Mouse (Mus musculus) bone marrow, adult 2 months (tissue): ENCODE measurements around the gene Ensa. TPM values are rescaled to one million over a fixed set of nuclear protein-coding genes. Genes with fewer than 3 reads are reported as not detected.
"Not testable (repeated sequence)": the region's sequence is repeated elsewhere in the genome, so short reads cannot be mapped to it uniquely, and the experiment has no call there.

Experiments used
- H3K27ac ChIP-seq: fragments of 200-500 bp; 2 replicates; pipeline ENCODE4 v1.5.1; 2012; ENCODE audit warnings: low read depth, mild to moderate bottlenecking, control low read depth, inconsistent platforms, low read length; ENCODE audit not compliant: control insufficient read depth, poor library complexity, insufficient read depth
- H3K4me1 ChIP-seq: fragments of 200-500 bp; 2 replicates; pipeline ENCODE4 v1.6.1; 2011; ENCODE audit warnings: low read length; ENCODE audit not compliant: control insufficient read depth, insufficient read depth
- H3K4me3 ChIP-seq: fragments of 200-500 bp; replicated peaks from 2 replicates; pipeline ENCODE3; 2011; ENCODE audit warnings: mild to moderate bottlenecking, low read depth, low read length, control low read depth; ENCODE audit not compliant: control insufficient read depth
- CTCF ChIP-seq: fragments of 200-500 bp; IDR thresholded peaks from 2 replicates; pipeline ENCODE4 v1.5.1; 2011; ENCODE audit warnings: low read length, control low read depth; ENCODE audit not compliant: control insufficient read depth, insufficient read depth
- POLR2A ChIP-seq: fragments of 200-500 bp; IDR thresholded peaks from 2 replicates; pipeline ENCODE4 v1.6.1; 2011; ENCODE audit warnings: low read depth, mild to moderate bottlenecking, control low read depth, low read length, borderline replicate concordance; ENCODE audit not compliant: control insufficient read depth
- WGBS: fragments of 180-500 bp; shearing (Covaris S2); methylation state at CpG from one replicate; pipeline ENCODE4 v1.1.7; 2018; 5-methylcytosine and 5-hydroxymethylcytosine counted together
- polyA plus RNA-seq: library from polyadenylated mRNA; stranded (reverse); fragments of >200 nt; gene quantifications from 2 replicates; pipeline ENCODE4 v1.2.4, GENCODE M21; 2011; ENCODE audit warnings: low replicate concordance; ENCODE audit not compliant: missing spikeins, insufficient read depth, insufficient read length

Ensa gene
- polyA plus RNA-seq, 1 experiment = 36.2 TPM

DNA sequence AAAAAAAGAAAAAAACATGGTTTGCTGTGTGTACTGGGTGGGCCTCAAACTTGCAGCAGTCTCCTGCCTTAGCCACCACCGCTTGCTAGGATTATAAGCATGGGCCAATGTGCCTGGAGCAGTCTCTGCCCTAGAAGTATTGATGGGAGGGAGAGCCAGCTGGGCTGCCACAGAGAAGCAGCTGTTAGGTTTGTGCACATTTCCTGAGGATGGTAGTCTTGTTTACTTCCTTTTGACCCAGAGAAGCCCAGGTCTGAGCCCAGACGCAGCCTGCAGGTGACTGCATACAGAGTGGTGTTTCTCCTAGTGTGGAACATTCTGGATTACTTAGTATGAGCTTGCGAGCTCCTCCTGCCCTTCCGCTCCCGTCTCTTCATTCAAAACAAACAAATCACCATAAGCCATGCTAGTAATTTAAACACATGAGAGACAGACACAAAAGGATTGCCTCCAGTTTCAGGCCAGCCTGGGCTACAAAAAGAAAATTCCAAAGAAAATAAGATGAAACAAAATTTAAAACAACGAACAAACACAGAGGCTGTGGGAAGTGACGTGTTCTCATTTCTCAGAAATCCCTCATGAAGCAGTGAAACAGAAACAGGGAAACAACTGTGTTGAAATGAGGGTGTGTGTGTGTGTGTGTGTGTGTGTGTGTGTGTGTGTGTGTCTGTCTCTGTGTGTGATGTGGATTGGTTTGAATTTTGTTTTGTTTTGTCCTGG is 44.0 kb downstream of the Ensa start:
- peak overlapping the region; percentile 46 for H3K4me3 ChIP-seq
- peak overlapping the region; percentile 96 for H3K27ac ChIP-seq
- 12% methylated on average over 7 of the region's 7 CpGs for WGBS
- TF ChIP-seq POLR2A (no peak), CTCF (no peak)
- peaks cover 22% of the 10 kb centered on the region for H3K4me1 ChIP-seq

- Histone ChIP-seq H3K4me1 (peaks cover 22% of the 10 kb centered on the region), H3K27ac (peak overlapping the region; percentile 96), H3K4me3 (no peak overlapping the region)
- no peak for TF ChIP-seq CTCF
- no peak for TF ChIP-seq POLR2A
- 9% methylated on average over 3 of the region's 3 CpGs for WGBS
Observed at GRCm38 (mm10) chr3:95669309-95669665, 44.5 kb downstream of the Ensa start.

DNA sequence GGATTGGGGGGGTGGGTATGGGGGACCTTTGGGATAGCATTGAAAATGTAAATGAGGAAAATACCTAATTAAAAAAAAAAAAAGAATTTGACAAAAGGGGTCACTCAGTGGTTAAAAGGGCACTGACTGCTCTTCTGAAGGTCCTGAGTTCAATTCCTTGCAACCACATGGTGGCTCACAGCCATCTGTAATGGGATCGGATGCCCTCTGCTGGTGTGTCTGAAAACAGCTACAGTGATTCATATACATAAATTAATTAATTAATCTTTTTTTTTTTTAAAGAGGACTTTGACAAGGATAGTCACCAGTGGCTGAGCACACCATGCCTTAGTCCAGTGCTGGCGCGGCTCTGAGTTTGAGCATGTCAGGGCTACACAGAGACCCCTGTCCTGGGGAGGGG is 45.6 kb downstream of the Ensa start:
- not testable (repeated sequence) for H3K27ac ChIP-seq, H3K4me3 ChIP-seq
- WGBS = 89% methylated on average over 3 of the region's 3 CpGs
- peaks cover 23% of the 10 kb centered on the region for H3K4me1 ChIP-seq

DNA sequence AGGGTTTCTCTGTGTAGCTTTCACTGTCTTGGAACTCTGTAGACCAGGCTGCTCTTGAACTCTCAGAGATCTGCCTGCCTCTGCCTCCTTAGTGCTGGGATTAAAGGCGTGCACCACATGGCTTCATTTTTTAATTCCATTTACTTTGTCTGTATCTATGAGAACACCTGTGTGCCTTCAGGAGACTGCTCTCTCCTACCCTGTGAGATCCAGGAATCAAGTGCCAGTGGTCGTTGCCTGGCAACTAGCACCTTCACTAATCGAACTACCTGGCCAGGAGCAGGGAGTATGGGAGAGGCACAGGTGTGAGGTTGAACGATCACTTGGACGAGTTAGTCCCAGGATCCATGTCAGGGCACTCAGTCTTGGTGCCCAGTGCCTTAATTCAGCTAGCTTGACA is 46.4 kb downstream of the Ensa start:
- H3K4me1 ChIP-seq = peaks cover 24% of the 10 kb centered on the region
- TF ChIP-seq CTCF (no peak), POLR2A (no peak)
- H3K4me3 ChIP-seq = no peak overlapping the region
- H3K27ac ChIP-seq = no peak overlapping the region
- WGBS = 91% methylated on average over 5 of the region's 5 CpGs

DNA sequence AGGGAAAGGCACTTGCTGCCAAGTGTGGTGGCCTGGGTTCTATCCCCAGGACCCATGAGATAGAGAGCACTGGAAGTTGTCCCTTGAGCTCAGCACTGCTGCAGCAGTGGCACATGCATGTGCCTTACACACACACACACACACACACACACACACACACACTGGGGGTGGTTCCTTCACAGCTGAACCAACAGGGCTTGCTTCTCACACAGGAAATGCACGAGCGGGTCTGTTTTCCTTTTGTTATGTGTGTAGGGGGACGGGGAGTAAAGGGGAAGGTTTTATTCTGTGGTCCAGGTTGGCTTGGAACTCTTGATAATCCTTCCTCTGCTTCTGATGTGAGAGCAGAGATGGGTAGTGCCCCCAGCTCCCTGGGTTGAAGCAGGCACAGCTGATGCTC is 47.7 kb downstream of the Ensa start:
- WGBS = 10% methylated on average over 3 of the region's 3 CpGs
- Histone ChIP-seq H3K4me3 (peak overlapping the region; percentile 1), H3K4me1 (peaks cover 22% of the 10 kb centered on the region)

DNA sequence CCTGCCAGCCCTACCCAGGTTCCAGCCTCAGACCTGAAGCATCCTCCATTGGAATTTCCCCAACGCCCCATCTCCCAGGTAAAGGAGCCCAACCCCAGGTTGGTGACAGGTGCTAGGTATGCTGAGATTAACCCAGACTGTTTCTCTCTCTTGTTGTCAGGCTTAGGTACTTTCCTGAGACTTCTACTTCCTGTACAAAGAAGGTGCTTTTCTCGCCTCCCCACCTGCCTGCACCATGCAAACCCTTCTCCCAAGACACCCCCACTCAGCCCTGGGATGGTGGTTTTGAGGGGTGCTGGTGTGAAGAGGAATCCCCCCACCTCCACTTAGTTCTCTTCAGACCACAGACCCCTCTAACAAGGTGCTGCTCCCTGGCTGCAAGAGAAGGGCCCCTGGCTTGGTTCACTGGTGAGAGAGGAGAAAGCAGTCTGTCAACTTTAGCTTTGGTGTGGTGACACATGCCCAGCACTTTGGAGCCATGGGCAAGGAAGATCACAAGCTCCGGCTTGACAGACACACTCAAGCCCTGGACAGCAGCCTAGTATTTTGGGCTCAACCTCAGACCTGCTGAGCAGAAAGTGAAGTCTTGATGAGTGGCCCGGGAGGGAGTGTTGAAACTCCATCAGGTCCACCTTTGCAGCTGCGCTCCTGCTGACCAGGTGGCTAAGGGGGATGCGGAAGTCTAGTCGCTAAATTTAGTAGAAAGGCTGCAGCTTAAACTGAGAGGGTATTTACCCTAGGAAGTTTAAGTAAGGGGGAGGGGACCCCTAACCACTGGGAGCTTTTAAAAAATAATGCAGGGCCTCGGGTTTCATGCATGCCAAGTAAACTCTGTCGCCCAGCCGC is 48.3 kb downstream of the Ensa start:
- no peak for TF ChIP-seq POLR2A
- TF ChIP-seq CTCF = no peak
- Histone ChIP-seq H3K4me3 (peak overlapping the region; percentile 60), H3K27ac (peak overlapping the region; percentile 97), H3K4me1 (peaks cover 19% of the 10 kb centered on the region)
- WGBS = 25% methylated on average over 10 of the region's 10 CpGs

More for the DNA sequence above, 47.7 kb downstream of the Ensa start:
- peak overlapping the region; percentile 97 for H3K27ac ChIP-seq
- TF ChIP-seq POLR2A (no peak), CTCF (no peak)

- peak overlapping the region; percentile 97 for H3K27ac ChIP-seq
- no peak for TF ChIP-seq POLR2A
- no peak for TF ChIP-seq CTCF
- WGBS = 1% methylated on average over 11 of the region's 11 CpGs
- peaks cover 16% of the 10 kb centered on the region for H3K4me1 ChIP-seq
- H3K4me3 ChIP-seq = peak overlapping the region; percentile 60
Observed at GRCm38 (mm10) chr3:95673707-95674211, 49.0 kb downstream of the Ensa start.

GRCm38 (mm10) chr3:95674236-95674635 is 49.4 kb downstream of the Ensa start:
- H3K4me3 ChIP-seq = peak overlapping the region; percentile 2
- 2% methylated on average over 2 of the region's 2 CpGs for WGBS
- H3K4me1 ChIP-seq = peaks cover 16% of the 10 kb centered on the region
- TF ChIP-seq POLR2A (peak; percentile 73; the same call in 1 of the 2 replicates), CTCF (no peak)
- peak overlapping the region; percentile 97 for H3K27ac ChIP-seq
